Mouse (Mus musculus) ES-Bruce4 (cell line): ENCODE data around the gene Dcbld1. TPM values are rescaled to one million over a fixed set of nuclear protein-coding genes. Genes with fewer than 3 reads are reported as not detected.

Experiments used
- H3K27ac ChIP-seq: 2 replicates; pipeline ENCODE4 v1.5.1; 2012; ENCODE audit warnings: low read length, inconsistent platforms; ENCODE audit not compliant: insufficient read depth
- H3K27me3 ChIP-seq: 2 replicates; pipeline ENCODE4 v1.6.1; 2012; ENCODE audit warnings: mild to moderate bottlenecking, low read length, inconsistent platforms; ENCODE audit not compliant: control insufficient read depth, poor library complexity, insufficient read depth, severe bottlenecking
- H3K36me3 ChIP-seq: 2 replicates; pipeline ENCODE4 v1.6.1; 2012; ENCODE audit warnings: inconsistent platforms, mild to moderate bottlenecking, low read length, moderate library complexity; ENCODE audit not compliant: control insufficient read depth, poor library complexity, insufficient read depth, severe bottlenecking
- H3K4me1 ChIP-seq: one replicate; pipeline ENCODE4 v1.8.1; 2011; ENCODE audit warnings: low read length; ENCODE audit not compliant: control insufficient read depth, insufficient read depth
- H3K4me3 ChIP-seq: 2 replicates; pipeline ENCODE4 v1.5.1; 2011; ENCODE audit warnings: low read depth, mild to moderate bottlenecking, low read length
- H3K9ac ChIP-seq: 2 replicates; pipeline ENCODE4 v1.6.1; 2012; ENCODE audit warnings: low read depth, mild to moderate bottlenecking, inconsistent platforms; ENCODE audit not compliant: poor library complexity, severe bottlenecking
- H3K9me3 ChIP-seq: replicated peaks from 2 replicates; pipeline ENCODE4 v1.6.1; 2012; ENCODE audit warnings: mild to moderate bottlenecking, low read length, inconsistent platforms; ENCODE audit not compliant: control insufficient read depth, poor library complexity, insufficient read depth, severe bottlenecking
- CTCF ChIP-seq: IDR thresholded peaks from one replicate; pipeline ENCODE4 v1.8.1; 2011; ENCODE audit warnings: low read depth, low read length
- EP300 ChIP-seq: IDR thresholded peaks from 2 replicates; pipeline ENCODE4 v1.6.1; 2011; ENCODE audit warnings: low read depth, low read length; ENCODE audit not compliant: insufficient read depth
- POLR2A ChIP-seq: IDR thresholded peaks from one replicate; pipeline ENCODE4 v1.8.1; 2011; ENCODE audit warnings: low read length; ENCODE audit not compliant: insufficient read depth
- polyA plus RNA-seq: library from polyadenylated mRNA; stranded (reverse); fragments of >200 nt; gene quantifications from 2 replicates; pipeline ENCODE4 v1.2.4, GENCODE M21; 2011; ENCODE audit warnings: low read depth; ENCODE audit not compliant: missing spikeins, insufficient read depth, insufficient read length

The Dcbld1 gene
- polyA plus RNA-seq, 1 experiment: 19.7 TPM

GRCm38 (mm10) chr10:52253426-52253825 lies 20.0 kb downstream of the Dcbld1 start:
- H3K4me1 ChIP-seq: peaks cover 2% of the 10 kb centered on the region
- H3K27me3 ChIP-seq: no peaks in the 10 kb centered on the region
- H3K4me3 ChIP-seq: no peak overlapping the region
- no peaks in the 10 kb centered on the region for H3K9me3 ChIP-seq
- TF ChIP-seq EP300 (no peak), POLR2A (no peak), CTCF (no peak)
- no peak overlapping the region for H3K9ac ChIP-seq
- H3K27ac ChIP-seq: no peak overlapping the region
- no peaks in the 10 kb centered on the region for H3K36me3 ChIP-seq

- TF ChIP-seq EP300 (no peak), POLR2A (no peak), CTCF (no peak)
- peaks cover 2% of the 10 kb centered on the region; the same call in 1 of the 2 replicates for H3K36me3 ChIP-seq
- peaks cover 2% of the 10 kb centered on the region for H3K4me1 ChIP-seq
- H3K27me3 ChIP-seq: no peaks in the 10 kb centered on the region
- H3K9ac ChIP-seq: no peak overlapping the region
- no peak overlapping the region for H3K4me3 ChIP-seq
- no peak overlapping the region for H3K27ac ChIP-seq
- no peaks in the 10 kb centered on the region for H3K9me3 ChIP-seq
Observed at GRCm38 (mm10) chr10:52257768-52258167, 24.3 kb downstream of the Dcbld1 start.

DNA sequence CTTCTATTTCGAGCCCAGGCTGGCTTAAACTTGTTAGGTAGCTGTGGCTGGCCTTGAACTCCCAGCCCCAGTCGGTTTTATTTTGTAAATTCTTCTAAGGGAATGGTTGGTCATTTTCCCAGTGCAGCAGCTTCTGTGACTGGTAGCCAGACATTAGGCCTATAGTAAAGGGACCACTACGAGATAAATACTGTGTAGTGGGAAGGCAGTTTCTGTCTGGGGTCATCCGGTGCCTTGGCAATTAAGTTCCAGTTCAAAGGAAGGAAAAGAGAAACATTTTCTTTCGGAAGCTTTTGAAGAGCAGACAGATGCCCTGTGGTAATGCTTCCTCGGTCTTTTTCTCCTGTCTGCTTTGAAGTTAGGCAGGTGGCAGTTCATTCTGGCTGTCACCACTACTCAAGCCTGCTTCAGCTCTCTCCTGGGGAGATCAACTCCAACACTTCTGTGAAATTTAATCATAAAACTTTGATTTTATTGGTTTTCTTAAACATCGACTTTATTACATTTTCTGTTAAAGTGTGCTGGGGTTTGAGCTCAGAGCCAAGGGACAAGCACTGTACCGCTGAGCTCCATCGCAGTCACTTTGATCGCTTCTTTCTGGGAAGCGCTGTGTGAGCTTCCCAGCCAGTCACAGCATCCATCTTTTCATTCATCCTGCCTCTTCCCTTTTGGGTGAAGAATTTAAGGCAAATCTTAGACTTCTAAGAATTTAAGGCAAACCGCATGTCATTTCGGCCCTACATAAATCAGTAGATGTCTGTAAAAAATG lies 24.9 kb downstream of the Dcbld1 start:
- no peaks in the 10 kb centered on the region for H3K27me3 ChIP-seq
- peaks cover 2% of the 10 kb centered on the region; the same call in 1 of the 2 replicates for H3K36me3 ChIP-seq
- H3K4me1 ChIP-seq: peaks cover 2% of the 10 kb centered on the region
- 0 out of 2 replicates have a peak overlapping the region, but pooled peaks have one; percentile 6 for H3K27ac ChIP-seq
- no peaks in the 10 kb centered on the region for H3K9me3 ChIP-seq
- H3K4me3 ChIP-seq: no peak overlapping the region
- no peak overlapping the region for H3K9ac ChIP-seq
- TF ChIP-seq EP300 (no peak), CTCF (no peak), POLR2A (no peak)

DNA sequence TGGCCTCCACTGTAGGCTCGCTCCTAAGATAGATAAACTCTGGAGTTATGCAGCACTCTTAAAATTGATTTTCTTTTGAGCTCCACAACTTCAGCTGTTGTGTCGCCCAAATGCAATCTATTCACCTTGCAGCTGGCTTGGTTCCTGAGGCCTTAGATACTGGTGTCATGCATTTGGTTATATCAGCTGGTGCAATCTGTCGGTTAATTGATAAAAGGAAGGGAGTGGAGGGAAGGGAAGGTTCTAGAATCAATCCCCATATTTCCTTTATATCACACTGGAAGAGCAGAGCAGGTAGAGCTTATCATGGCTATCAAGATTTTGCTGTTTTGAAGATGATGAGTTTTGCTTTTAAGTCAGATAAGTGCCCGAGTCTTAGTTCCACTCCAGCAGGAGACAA lies 26.8 kb downstream of the Dcbld1 start:
- H3K4me3 ChIP-seq: no peak overlapping the region
- H3K27me3 ChIP-seq: no peaks in the 10 kb centered on the region
- no peak for TF ChIP-seq EP300
- no peak for TF ChIP-seq CTCF
- TF ChIP-seq POLR2A: no peak
- no peak overlapping the region for H3K27ac ChIP-seq
- H3K9ac ChIP-seq: no peak overlapping the region
- peaks cover 2% of the 10 kb centered on the region for H3K4me1 ChIP-seq
- no peaks in the 10 kb centered on the region for H3K9me3 ChIP-seq
- H3K36me3 ChIP-seq: peaks cover 4% of the 10 kb centered on the region

DNA sequence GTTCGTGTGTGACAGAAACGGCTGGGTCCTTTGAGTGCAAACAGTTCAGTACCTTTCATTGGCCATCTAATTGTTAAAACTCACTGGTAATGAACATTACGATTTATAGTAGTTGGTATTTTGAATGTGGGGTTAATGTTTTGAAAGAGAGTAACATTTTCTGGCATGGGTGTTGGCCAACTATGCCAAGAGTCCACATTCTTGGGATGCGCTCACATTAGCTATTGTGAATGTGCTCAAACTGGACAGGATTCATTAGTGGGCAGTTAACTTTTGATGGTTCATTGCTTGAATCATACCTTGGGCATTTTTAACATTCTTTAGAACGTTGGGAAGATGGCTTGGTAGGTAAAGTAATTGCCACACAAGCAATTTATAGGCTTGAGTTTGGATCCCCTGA lies 30.7 kb downstream of the Dcbld1 start:
- Histone ChIP-seq H3K9me3 (no peaks in the 10 kb centered on the region; the same call in 1 of the 2 replicates), H3K4me1 (no peaks in the 10 kb centered on the region), H3K4me3 (no peak overlapping the region), H3K27ac (no peak overlapping the region), H3K27me3 (no peaks in the 10 kb centered on the region), H3K9ac (no peak overlapping the region), H3K36me3 (peaks cover 4% of the 10 kb centered on the region)
- TF ChIP-seq CTCF: no peak
- no peak for TF ChIP-seq EP300
- no peak for TF ChIP-seq POLR2A

GRCm38 (mm10) chr10:52268879-52269278 lies 35.5 kb downstream of the Dcbld1 start:
- Histone ChIP-seq H3K27ac (no peak overlapping the region), H3K4me3 (no peak overlapping the region), H3K27me3 (no peaks in the 10 kb centered on the region), H3K9me3 (peaks cover 6% of the 10 kb centered on the region), H3K4me1 (peaks cover 1% of the 10 kb centered on the region), H3K36me3 (peaks cover 3% of the 10 kb centered on the region; the same call in 1 of the 2 replicates), H3K9ac (no peak overlapping the region)
- no peak for TF ChIP-seq POLR2A
- TF ChIP-seq EP300: no peak
- no peak for TF ChIP-seq CTCF
